Mouse (Mus musculus) frontal cortex, postnatal 36 days (tissue): ENCODE results near the gene Ttc22.
A peak's percentile ranks its signal among the peaks of the same experiment; 100 is the strongest.

Experiments used
- DNase-seq, 2 experiments: peaks; one replicate each; pipeline ENCODE4 v3.0.0; 2022; ENCODE audit warnings: low spot score in 2 of 2

The Ttc22 gene

DNA sequence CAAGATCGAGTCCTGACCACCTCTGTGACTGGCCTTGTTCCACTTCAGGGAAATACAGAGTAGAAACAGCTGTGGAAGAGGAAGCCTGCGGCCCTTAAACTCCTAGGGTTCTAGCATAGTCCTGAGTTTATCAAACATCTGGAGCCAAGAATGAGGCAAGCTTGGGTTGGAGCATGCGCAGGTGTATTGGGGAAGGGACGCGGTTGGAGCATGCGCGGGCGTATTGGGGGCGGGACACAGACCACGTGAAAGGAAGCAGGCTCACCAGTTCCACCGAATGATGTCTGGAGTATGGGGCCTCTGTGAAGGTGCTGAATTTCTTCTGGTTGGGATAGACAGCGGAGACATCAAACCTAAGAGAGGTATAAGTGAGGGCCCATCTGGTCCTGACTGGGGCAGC is 6.6 kb upstream of the Ttc22 start:
- no peak for DNase-seq

DNA sequence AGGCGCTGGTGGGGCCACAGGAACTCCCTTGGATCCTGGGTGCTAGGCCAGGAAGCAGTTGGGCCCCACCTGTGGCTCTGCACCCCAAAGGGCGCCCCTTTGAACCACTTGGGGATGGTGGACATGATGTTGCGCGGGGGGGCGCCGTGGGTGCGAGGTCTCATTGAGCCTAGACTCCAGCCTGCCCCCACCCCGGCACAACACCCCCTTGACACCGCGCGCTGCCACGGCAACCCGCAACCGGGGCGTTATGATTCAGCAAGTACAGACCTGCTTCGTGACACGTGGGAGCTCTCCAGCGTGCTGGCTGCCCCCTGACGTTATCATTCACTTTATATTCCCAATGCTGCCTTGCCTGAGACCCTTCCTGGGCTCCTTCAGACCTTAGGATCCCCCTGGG is 5.2 kb upstream of the Ttc22 start, which contains the start of gene Lexm:
TSS of gene Lexm (minus strand) at position 186 of the 400 bp plus-strand sequence.
- DNase-seq: no peak

DNA sequence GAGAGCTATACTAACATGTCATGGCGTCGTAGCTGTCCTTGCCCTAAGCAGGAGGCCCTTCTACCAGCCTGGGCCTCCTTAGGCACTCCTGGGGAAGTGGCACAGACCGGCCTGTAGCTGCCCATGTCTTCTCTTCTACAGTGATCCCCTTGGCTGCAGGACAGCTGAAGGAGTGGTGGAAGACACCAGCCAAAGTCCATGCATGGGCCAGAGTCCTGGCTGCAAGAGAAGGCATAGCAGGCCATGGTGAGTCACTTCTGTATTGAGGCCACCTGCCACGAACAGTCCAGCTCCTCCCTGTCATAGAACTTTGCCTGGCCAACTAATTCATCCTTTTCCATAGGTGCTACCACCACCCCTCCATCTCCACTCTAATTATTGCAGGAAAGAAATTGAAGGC is 3.3 kb upstream of the Ttc22 start:
- DNase-seq: no peak

DNA sequence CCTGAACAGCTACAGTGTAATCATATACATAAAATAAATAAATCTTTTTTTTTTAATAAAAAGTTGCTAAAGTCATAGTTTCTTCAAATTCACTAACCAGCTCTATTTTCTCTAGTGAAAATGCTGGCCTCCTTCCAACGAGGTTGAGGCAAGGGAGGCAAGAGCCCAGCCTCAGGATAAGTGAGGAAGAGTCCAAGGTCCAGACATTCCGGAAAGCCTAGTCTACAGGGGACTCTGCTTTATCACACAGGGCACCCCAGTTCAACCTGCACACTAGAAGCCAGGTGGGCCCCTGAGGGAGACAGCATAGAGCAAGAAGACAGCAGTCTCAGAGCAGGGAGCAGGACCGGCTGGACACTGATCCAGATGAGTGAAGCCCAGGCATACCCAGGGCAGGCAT is 804 bp upstream of the Ttc22 start:
- no peak for DNase-seq

DNA sequence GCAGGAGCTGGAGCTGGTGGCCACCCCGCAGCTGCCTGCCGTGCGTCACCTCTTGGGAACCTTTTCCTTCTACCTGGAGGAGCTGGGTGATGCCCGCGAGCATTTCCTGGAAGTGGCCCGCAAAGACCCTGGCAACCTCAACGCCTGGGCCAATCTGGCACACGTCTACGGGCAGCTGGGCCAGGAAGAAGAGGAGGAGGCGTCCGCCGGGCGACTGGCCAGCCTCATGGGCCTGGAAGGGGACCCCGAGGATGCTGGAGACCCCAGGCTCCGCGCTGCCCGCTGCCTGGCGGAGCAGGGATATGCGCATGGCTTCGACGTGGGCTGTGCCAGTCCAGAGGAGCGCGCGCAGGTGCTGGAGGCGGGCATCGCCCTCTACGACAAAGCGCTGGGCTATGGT is 480 bp downstream of the Ttc22 start:
- no peak for DNase-seq

DNA sequence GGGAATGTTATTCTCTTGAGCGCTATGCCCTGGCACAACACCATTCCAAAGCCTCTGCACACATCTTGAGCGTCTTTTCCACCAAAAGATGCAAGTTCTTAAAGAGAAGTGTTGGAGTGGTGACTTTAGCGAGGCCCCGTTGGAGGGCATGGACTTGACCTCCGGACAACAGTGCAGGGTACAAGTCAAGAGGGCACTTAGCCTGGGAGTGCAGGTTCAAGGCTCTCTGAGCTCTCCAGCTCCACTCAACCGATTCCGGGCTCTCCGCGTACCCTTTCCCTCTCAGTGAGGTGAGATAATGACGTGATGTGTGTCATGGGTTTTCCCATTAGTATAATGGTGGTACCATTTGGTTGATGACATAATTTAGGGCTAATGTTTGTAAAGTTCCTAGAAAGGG is 2.0 kb downstream of the Ttc22 start:
- no peak for DNase-seq

DNA sequence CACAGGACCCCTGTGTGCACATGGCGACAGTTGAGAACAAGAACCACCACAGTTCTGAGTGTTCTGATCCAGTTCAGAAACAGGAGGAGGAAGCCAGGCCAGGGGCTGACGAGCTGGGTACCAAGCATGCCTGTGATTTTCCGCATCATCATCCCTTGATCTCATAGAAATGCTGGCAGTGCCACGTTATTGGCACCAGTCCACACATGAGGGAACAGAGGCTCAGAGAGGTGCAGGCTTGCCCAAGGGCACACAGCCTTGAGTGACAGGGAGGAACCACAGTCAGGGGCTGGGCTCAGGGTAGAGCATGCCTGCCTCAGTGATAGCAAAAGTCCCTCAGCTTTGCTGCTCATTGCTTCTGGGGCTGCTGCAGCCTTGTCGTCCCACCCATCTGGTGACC is 5.6 kb downstream of the Ttc22 start:
- DNase-seq: no peak

DNA sequence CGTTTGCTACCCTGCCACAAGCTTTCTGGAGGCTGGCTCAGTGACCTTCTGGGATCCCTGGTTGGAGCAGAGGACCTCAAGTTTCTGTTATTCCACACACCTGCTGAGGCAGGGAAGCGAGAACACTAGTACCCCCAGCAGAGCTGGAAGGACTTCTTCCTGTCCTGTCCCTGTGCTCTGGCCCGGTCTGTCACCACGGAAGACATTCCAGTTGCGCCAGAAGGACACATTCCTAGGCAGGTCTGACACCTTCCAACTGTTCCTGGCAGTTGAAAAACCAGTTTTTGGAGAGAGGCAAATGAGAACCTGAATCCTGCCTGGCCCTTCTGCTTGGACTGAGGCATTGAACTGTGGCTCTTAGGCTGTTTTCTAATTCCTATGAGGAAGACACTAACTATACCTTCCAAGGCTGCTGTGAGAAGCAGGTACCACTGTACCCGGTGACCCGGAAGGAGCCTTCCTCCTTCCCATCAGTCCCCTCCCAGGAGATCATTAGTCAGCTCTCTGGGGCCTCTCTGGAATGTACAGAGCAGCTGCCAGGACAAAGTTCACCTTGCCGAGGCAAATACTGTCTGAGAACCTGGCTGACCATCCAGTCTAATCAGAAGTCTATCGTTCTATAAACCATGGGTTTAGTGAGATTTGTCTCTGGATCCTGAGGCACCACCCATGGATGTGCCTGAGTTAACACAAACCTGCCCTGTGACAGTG is 6.6 kb downstream of the Ttc22 start:
- no peak for DNase-seq

DNA sequence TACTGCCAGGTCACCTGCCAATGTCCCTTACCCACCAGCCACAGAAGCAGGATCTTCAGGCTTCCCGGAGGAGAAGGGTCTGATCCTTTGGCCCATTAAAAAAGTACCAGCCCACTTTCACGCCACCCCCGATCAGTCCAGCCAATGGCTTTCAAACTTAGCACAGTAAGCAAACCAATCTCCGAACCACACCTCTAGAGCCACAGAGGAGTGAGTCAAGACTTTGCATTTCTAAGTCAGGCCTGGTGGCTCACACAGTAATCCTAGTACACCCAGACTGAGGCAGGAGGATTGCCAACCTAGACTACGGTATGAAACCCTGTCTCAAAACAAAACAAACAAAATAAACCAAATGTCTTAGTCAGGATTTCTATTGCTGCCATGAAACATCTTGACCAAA is 7.1 kb downstream of the Ttc22 start:
- no peak for DNase-seq

DNA sequence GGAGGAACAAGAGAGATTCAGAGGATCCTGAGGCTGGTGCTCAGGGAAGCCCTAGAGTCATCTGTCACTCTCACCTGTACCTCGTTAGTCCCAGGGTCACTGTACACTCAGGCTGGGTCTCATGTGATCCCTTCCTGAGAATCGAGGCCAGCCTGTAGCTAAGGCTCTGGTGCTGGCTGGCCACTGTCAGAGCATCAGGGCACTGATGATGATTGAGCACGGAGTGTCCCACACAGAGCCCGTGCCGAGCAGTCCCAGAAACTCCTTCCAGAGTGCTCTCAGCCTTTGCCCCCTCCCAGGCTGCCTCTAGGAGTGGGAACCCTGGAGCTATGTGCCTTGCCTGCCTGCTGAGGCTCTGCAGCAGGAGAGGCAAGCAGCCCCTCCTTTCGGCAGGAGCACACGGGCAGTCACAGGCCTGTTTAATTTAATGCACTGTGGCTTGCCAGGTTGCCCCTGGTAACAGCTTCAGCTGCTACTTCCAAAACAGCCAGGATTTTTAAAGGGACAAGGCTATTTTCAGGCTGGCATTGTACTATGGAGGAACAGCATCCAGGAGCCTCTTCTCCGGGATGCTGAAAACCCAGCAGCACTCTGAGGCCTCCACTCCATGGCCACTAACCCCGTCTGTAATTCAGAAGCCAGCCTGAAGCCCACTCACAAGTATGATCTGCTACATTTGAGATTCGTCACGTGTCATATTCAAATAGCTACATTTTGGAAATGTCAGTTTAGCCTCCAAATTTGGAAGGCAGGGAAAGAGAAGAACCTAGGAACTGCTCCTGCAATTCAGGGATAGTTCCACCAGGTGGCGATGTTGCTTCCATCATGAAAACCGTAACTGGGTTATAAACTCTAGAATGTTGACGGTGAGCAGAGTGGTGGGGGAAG is 8.3 kb downstream of the Ttc22 start:
- DNase-seq: peak; percentile 89 to 97

DNA sequence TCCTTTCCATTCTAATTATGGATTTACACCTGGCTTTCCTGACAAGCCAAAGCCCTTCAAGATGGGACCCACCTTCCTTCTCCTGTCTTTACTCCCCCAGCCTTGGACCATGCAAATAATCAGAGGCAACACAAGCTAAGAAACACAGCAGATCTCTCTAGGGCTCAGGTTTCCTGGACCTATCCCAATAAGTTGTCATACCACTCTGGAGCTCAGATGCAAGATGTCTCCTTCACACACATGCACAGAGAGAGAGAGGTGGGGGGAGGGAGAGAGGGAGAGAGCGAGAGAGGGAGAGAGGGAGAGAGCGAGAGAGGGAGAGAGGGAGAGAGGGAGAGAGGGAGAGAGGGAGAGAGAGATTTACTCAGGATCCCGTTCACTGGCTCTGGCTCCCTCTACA is 10.1 kb downstream of the Ttc22 start:
- no peak for DNase-seq

DNA sequence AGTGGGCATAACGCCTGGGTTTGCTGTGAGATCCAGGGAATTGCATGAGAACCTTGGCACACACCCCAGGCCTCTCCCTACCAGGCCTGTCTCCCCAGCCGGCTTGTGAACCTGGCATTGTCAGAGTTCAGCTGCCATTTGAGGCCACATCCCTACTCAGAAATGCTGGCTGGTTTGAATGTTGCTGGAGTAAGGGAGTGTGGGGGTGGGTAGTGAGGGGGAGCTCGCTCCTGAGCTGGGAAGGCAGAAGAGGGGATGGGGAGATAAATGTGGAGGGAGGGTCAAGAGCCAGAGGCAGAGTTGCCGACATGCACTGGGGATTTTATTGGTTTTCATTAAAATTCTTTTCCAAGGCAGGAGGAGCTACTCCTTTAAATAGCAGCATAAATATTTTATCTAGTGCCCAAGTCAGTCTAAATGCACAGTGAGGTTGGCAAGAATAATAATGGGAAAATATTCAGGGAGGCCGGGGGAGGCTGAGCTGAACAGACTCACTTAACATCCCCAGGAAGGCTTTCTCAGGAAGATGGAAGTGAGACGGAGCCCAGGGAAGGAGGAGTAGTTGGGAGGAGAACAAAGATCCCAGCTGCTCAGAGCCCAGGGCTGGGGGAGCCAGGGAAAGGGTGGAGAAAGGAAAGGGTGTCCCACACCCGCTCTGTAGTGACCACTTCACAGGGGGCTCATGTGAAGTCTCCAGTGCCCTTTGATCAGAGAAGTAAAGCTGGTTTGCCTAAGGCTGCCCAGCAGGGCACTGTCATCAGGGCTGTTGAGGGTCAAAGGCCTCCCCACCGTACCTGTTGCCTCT is 11.3 kb downstream of the Ttc22 start:
- peak in 1 of 2 experiments; percentile 36 for DNase-seq

DNA sequence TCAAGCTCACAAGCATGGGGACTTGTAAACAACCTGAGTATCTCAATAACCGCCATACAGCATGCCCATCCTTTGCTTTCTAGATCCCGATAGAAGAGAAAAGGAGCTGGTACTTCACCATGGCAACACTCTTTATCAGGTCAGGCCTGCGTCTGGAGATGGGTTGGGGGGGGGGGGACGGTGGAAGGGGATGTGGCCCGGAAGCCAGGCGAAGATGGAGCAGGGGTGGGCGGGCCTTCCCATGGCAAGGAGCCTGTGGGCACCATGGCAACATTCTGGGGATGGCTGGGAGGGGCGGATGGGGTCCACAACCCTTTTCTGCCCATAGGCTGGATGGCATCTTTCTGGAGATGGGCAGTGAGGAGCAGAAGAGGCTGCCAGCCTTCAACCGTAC is 11.9 kb downstream of the Ttc22 start:
- DNase-seq: no peak

DNA sequence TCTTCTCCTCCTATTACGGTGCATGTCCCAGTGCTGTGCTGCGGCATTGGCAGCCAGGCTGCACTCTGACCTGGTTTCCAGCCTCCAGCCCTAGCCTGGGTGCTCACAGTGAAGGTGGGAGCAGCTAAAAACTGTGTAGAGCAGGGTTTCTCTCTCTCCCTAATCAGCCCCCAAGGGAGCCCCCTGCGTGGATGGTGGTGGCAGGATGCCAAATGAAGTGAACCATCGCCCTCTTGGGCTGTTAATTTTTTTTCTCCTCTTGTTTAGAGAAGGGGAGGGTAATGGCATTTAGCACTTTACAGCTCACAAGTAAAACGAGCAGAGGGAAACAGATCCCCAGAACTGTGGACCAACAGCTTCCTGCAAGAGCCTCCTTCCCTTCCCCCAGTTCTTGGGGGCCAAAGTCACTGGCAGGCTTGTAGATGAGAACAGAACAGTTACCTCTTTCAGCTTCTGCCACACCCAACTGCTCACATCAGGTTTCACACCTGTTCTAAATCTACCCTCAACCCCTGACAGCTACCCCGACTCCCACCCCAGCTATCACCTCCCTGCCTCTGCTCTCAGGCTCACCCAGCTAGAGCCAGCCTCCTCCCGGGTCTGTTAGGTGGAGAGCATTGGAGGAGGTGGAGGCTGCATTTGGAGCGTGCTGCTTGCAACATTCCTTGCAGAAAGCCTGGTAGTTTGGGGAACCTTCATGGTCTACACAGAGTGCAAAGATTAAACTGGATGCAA is 21.4 kb downstream of the Ttc22 start:
- DNase-seq: no peak

DNA sequence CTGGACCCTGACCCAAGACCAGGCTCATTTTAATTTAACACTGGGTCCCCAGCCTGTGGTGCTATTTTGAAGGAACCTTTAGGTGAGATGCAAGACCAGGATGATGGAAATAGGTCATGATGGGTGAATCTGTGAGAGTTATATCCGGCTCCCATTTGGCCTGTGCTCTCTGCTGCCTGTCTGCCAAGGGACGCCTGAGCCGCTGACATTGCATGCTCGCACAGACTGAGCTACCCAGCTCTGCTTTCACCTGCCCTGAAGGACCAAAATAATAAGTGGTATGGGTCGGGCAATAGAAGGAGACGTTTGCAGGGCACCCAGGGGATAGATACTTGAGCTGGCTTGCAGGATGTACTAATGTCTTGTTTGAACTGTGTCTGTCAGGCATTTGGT is 22.0 kb downstream of the Ttc22 start:
- no peak for DNase-seq

DNA sequence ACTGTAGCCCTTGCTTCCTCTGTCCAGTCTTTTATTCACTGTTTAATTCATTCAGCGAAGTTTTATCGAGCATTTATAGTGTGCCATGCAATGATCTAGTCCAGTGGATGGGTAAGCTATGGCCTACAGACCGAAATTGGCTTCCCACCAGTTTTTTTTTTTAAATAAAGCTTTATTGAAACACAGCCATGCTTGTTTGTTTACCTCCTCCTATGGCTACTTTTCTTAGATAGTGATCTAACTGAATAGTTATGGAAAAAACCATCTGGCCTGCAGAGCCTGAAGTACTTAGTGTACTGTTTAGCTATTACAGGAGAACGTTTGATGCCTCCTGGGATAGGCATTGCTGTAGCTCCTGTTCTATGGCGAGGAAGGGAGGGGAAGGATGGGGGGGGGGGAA is 23.6 kb downstream of the Ttc22 start:
- no peak for DNase-seq

DNA sequence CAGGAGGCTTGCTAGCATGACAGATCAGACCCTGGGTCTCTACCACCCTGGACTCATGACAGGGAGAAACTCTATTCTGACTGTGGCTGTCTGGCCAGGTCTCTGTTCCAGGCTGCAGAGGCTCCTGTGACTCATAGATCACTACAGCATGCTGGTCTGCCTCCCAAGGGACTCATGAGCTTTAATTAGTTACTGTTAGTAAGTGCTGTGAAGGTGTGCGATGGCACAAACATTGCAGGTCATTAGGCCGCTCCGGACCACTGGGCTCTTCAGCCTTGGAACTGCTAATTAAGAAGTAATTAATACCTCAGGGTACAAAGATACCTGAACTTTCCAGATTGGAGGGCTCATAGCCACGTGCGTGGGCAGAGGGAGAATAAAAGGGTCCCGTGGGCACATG is 24.9 kb downstream of the Ttc22 start:
- DNase-seq: no peak

DNA sequence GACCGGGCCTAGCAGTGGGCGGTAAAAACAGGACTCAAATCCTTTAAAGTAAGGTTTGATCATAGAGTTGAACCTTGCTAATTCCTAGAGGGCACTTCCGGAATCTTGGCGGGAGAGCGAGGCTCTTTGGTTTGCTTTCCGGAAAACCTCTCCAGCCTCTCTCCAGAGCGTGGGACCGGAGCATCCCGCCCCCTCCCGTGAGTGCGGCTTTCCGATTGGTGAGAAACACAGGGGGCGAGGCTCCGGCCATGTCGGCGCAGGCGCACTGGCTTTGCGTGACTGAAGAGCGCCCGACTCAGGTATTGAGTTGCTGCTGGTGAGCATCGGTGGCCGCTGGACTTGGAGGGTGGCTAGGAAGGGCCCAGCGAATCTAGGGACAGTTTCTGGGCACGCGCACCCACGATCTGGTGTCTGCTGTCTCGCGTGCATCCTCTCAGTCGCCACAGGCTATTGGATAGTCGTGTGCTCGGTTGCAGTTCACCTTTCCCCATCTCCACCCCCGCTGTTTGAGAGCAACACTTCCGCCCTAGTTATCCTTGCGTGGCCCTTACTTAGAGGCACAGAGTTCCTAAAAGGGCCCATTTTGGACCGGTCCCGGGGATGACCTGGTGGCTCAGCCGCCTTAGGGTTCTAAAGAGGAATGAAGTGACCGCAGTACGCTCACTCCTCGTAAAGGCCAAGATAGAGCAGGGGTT is 28.7 kb downstream of the Ttc22 start, which contains the start of gene Pars2:
TSS of gene Pars2 (plus strand) at position 237 of the 695 bp plus-strand sequence.
- peak; percentile 97 for DNase-seq

DNA sequence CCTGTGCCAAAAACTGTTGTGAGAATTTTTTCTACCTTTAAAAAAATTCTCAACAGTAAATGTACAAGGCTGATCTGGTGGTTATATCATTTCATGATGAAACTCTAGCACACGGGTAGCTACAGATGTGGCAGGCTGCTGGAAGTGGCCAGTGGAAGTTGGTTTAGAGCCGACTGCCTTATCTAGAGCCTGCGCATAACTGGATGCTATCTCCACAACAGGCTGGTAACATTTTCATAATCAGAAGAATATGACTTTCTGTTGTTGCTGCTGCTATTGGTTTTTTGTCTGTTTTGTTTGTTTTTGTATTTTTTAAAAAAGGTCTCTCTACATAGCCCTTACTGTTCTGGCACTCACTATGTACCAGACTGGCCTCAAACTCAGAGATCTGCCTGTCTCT is 30.3 kb downstream of the Ttc22 start:
- DNase-seq: no peak

DNA sequence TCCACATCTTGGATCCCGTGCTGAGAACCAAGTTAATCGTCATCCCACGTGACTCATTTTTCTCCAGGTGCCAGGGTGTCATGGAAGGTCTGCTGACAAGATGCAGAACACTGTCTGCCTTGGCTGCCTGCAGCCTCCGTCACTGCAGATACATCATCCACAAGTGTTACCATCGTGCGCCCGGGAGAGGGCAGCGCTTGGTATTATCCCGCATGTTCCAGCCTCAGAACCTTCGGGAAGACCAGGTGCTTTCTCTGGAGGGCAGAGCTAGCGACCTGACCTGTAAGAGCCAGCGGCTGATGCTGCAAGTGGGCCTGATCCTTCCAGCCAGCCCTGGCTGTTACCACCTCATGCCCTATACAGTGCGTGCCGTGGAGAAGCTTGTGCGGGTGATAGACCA is 30.8 kb downstream of the Ttc22 start:
- no peak for DNase-seq

DNA sequence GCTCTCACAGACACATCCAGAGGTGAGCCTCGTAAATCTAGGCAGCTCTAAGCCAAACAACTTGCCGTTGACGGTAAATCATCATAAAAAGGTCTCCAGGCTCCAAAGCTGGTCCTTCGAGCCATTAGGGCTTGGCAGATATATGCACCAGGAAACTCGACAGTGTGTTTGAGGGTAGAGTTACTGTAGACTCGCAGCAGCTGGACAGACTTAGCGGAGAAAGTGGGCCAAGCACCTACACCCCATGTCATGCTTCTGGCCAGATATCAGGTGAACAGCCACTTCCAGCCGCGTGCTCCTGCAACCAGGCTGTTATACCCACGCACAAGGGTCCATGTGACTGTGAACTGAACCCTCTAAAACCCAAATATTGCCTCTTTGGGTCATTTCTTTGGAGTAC is 33.4 kb downstream of the Ttc22 start:
- DNase-seq: no peak
